Mouse (Mus musculus) embryonic facial prominence, embryonic 15.5 days (tissue): Measurements from ENCODE around the gene Lrrc23. TPM values are rescaled to one million over a fixed set of nuclear protein-coding genes. Genes with fewer than 3 reads are reported as not detected.

Source experiments
- ATAC-seq: fragments of 200-750 bp; cut with Nextera tagmentation; 2 replicates; pipeline ENCODE4 v1.8.0; 2017; ENCODE audit warnings: low read depth, moderate TSS enrichment; ENCODE audit not compliant: insufficient number of reproducible peaks, low FRiP score, low TSS enrichment
- H3K27ac ChIP-seq: fragments of 300-500 bp; sonication (generic); replicated peaks from 2 replicates; pipeline ENCODE4 v1.5.1; 2015; ENCODE audit warnings: mild to moderate bottlenecking, inconsistent platforms
- H3K27me3 ChIP-seq: fragments of 300-500 bp; sonication (generic); 2 replicates; pipeline ENCODE4 v1.6.1; 2015; ENCODE audit warnings: inconsistent platforms
- H3K36me3 ChIP-seq: fragments of 300-500 bp; sonication (generic); 2 replicates; pipeline ENCODE4 v1.6.1; 2015; ENCODE audit warnings: mild to moderate bottlenecking, inconsistent platforms
- H3K4me1 ChIP-seq: fragments of 300-500 bp; sonication (generic); 2 replicates; pipeline ENCODE4 v1.6.1; 2015; ENCODE audit warnings: inconsistent platforms
- H3K4me2 ChIP-seq: fragments of 300-500 bp; sonication (generic); replicated peaks from 2 replicates; pipeline ENCODE4 v1.6.1; 2015; ENCODE audit warnings: mild to moderate bottlenecking, inconsistent platforms
- H3K4me3 ChIP-seq: fragments of 300-500 bp; sonication (generic); replicated peaks from 2 replicates; pipeline ENCODE4 v1.5.1; 2015; ENCODE audit warnings: mild to moderate bottlenecking, inconsistent platforms
- H3K9ac ChIP-seq: fragments of 300-500 bp; sonication (generic); 2 replicates; pipeline ENCODE4 v1.6.1; 2015; ENCODE audit warnings: inconsistent platforms
- H3K9me3 ChIP-seq: fragments of 300-500 bp; sonication (generic); replicated peaks from 2 replicates; pipeline ENCODE4 v1.6.1; 2016; ENCODE audit warnings: inconsistent platforms
- WGBS: fragments of 180-500 bp; shearing (Covaris S2); methylation state at CpG from one replicate; pipeline ENCODE4 v1.1.7; 2015; 5-methylcytosine and 5-hydroxymethylcytosine counted together
- polyA plus RNA-seq: library from polyadenylated mRNA; unstranded; fragments of >200 nt; fragmentation: Nextera tagmentation; extraction: Ambion mirVana; gene quantifications from 2 replicates; pipeline ENCODE4 v1.2.1, GENCODE M21; 2015

Lrrc23 gene
- polyA plus RNA-seq, 1 experiment from 2014 or later = 47.5 TPM

- WGBS = under 1% methylated on average over 29 of the region's 29 CpGs
Measured at GRCm38 (mm10) chr6:124740211-124740887, 39.2 kb downstream of the Lrrc23 start.

GRCm38 (mm10) chr6:124739231-124739796, 40.2 kb downstream of the Lrrc23 start:
- no peaks in the 10 kb centered on the region for H3K9me3 ChIP-seq
- 0 out of 2 replicates have a peak overlapping the region, but pooled peaks have one; percentile 68 for H3K4me3 ChIP-seq
- H3K27me3 ChIP-seq = no peaks in the 10 kb centered on the region
- no peak overlapping the region for H3K9ac ChIP-seq
- peaks cover 30% of the 10 kb centered on the region for H3K4me1 ChIP-seq
- WGBS = 73% methylated on average over 10 of the region's 10 CpGs
- H3K36me3 ChIP-seq = peaks cover 23% of the 10 kb centered on the region
- H3K4me2 ChIP-seq = peak overlapping the region; percentile 68
- ATAC-seq = no peak
- peak overlapping the region; percentile 99 for H3K27ac ChIP-seq

More at GRCm38 (mm10) chr6:124740211-124740887, 39.2 kb downstream of the Lrrc23 start:
- Histone ChIP-seq H3K27ac (peak overlapping the region; percentile 99), H3K4me3 (peak overlapping the region; percentile 68), H3K36me3 (peaks cover 30% of the 10 kb centered on the region), H3K4me1 (peaks cover 40% of the 10 kb centered on the region), H3K27me3 (no peaks in the 10 kb centered on the region), H3K9ac (peak overlapping the region; percentile 83), H3K9me3 (no peaks in the 10 kb centered on the region), H3K4me2 (peak overlapping the region; percentile 68)
- ATAC-seq = peak; percentile 9; the same call in 1 of the 2 replicates

GRCm38 (mm10) chr6:124738511-124739023, 41.0 kb downstream of the Lrrc23 start, which contains the start of gene Ptpn6:
Ptpn6 (minus strand) TSS chr6:124738714.
- WGBS = 29% methylated on average over 15 of the region's 15 CpGs

GRCm38 (mm10) chr6:124737040-124737439, 42.5 kb downstream of the Lrrc23 start:
- no peak overlapping the region for H3K4me3 ChIP-seq
- peaks cover 5% of the 10 kb centered on the region; the same call in 1 of the 2 replicates for H3K36me3 ChIP-seq
- H3K4me1 ChIP-seq = peaks cover 33% of the 10 kb centered on the region
- H3K9me3 ChIP-seq = no peaks in the 10 kb centered on the region
- no peaks in the 10 kb centered on the region for H3K27me3 ChIP-seq
- H3K4me2 ChIP-seq = no peak overlapping the region
- H3K27ac ChIP-seq = no peak overlapping the region
- WGBS = 85% methylated on average over 11 of the region's 11 CpGs
- no peak for ATAC-seq
- H3K9ac ChIP-seq = no peak overlapping the region

More at GRCm38 (mm10) chr6:124738511-124739023, 41.0 kb downstream of the Lrrc23 start, which contains the start of gene Ptpn6:
- Histone ChIP-seq H3K9ac (no peak within 1 kb of the TSS), H3K4me3 (peak within 1 kb of the TSS; percentile 68), H3K27me3 (no peaks in the 10 kb centered on the region), H3K4me2 (peak within 1 kb of the TSS; percentile 68), H3K36me3 (peaks cover 15% of the 10 kb centered on the region), H3K4me1 (peaks cover 30% of the 10 kb centered on the region), H3K9me3 (no peaks in the 10 kb centered on the region), H3K27ac (peak within 1 kb of the TSS; percentile 99)
- ATAC-seq = peak; percentile 48

- Histone ChIP-seq H3K27me3 (no peaks in the 10 kb centered on the region), H3K4me3 (no peak overlapping the region), H3K4me1 (peaks cover 19% of the 10 kb centered on the region), H3K9ac (no peak overlapping the region), H3K27ac (no peak overlapping the region), H3K9me3 (no peaks in the 10 kb centered on the region), H3K4me2 (no peak overlapping the region), H3K36me3 (peaks cover 5% of the 10 kb centered on the region; the same call in 1 of the 2 replicates)
- 86% methylated on average over 3 of the region's 3 CpGs for WGBS
- no peak for ATAC-seq
Measured at GRCm38 (mm10) chr6:124734417-124734816, 45.1 kb downstream of the Lrrc23 start.

DNA sequence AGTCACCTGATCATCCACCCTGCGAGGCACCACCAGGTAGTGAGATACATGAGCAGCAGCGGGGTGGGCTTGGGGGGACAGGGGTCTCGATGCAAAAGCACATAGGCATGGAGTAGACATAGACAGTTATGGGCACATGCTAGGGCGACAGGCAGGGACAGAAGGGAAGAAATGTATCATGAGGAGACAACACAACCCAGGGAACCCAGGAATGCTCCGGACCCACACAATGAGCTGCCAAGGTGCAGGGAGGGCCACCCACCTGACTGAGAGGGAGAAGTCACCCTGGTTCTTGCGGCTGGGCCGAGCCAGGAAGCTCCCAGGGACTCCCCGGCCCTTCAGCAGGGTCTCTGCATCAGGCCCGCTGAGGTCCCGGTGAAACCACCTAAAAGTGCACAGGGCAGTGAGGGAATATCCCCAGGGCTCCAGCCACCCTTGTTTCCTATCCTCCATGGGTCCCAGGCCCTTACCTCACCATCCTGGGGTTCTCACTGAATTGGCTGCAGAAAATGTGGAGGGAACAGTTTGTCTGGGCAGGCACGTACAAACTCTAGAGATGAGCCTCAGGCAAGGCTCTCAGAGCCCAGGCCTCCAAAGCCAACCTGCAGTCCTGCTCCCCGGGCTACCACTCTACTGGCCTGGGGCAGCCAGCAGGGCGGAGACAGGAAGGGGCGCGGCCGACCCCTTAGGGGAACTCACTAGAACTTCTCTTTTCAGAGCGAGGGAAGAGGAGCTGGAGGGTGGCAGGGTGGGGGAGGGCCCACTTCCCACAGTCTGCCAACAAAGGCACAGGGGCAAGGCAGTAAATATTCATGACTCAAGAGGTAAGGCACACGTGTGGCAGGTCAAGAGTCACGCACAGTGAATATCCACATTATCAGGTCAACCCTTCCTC, 46.8 kb downstream of the Lrrc23 start:
- Histone ChIP-seq H3K4me1 (peaks cover 5% of the 10 kb centered on the region; the same call in 1 of the 2 replicates), H3K9ac (no peak overlapping the region), H3K4me3 (no peak overlapping the region), H3K4me2 (no peak overlapping the region), H3K9me3 (no peaks in the 10 kb centered on the region), H3K36me3 (no peaks in the 10 kb centered on the region), H3K27me3 (no peaks in the 10 kb centered on the region), H3K27ac (0 out of 2 replicates have a peak overlapping the region, but pooled peaks have one; percentile 1)
- no peak for ATAC-seq
- WGBS = 45% methylated on average over 19 of the region's 19 CpGs

GRCm38 (mm10) chr6:124731038-124731437, 48.5 kb downstream of the Lrrc23 start:
- 86% methylated on average over 7 of the region's 7 CpGs for WGBS
- Histone ChIP-seq H3K4me2 (no peak overlapping the region), H3K9ac (no peak overlapping the region), H3K9me3 (no peaks in the 10 kb centered on the region), H3K4me1 (peaks cover 5% of the 10 kb centered on the region; the same call in 1 of the 2 replicates), H3K27me3 (no peaks in the 10 kb centered on the region), H3K36me3 (no peaks in the 10 kb centered on the region), H3K4me3 (no peak overlapping the region), H3K27ac (no peak overlapping the region)
- ATAC-seq = no peak

DNA sequence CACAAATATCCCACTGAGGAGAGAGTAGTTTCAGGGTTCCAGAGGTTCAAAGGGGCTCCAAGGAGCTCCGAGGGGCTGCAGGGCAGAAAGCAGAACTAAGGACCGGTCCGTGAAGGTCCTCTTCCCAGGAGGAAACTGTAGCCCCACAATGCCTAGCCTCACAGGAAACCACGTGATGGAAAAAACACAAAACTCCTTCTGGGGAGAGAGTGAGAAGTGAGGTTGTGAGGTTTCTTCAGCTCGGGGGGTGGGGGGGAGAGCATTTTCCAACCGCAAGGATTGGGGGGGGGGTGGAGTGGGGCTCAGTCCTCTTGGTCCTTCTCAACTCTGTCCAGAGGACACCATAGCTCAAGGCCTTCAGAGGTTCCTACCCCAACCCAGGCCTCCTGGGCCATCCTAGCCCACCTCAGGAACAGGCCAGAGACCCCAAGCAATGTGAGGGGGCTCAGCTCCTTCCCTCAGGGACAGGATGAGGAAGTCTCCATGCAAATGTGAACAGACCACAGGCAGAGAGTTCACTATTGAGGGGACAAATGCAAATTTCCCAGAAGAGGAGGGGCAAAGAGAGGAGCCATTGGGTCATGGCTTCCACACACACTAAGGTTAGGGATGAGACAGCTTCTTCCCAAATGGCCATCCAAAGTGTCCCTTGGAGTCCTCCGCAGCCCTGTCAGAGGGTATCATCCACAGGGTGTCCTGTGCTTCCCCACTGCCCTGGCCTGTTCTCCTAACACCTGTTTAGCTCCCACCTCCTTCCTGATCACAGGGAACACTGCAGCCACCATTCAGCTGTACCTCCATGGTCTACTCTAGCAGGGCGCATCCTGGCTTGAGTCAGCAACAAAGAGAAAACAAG, 49.4 kb downstream of the Lrrc23 start:
- WGBS = 79% methylated on average over 8 of the region's 8 CpGs
- H3K27me3 ChIP-seq = no peaks in the 10 kb centered on the region
- H3K4me2 ChIP-seq = no peak overlapping the region
- no peaks in the 10 kb centered on the region for H3K36me3 ChIP-seq
- no peaks in the 10 kb centered on the region for H3K9me3 ChIP-seq
- no peak for ATAC-seq
- H3K9ac ChIP-seq = no peak overlapping the region
- H3K4me3 ChIP-seq = no peak overlapping the region
- no peak overlapping the region for H3K27ac ChIP-seq
- H3K4me1 ChIP-seq = peaks cover 5% of the 10 kb centered on the region; the same call in 1 of the 2 replicates

DNA sequence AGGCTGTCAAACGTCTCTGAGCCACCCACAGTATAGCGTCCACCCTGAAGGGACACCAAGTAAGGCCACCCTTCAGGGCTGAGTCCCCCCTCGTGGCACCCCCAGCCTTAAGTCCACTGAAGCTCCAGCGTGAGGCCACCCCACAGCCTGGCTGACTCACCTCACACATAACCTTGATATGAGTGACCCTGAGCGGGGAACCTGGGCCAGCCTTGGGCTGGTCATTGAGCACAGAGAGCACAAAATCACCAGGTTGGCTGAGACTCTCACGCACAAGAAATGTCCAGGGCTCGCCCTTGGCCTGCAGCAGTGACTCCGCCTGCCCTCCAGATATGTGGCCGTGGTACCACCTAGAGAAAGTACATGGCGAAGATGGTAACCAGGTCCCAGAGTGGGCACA, 50.9 kb downstream of the Lrrc23 start:
- no peak overlapping the region for H3K4me3 ChIP-seq
- H3K36me3 ChIP-seq = no peaks in the 10 kb centered on the region
- H3K9ac ChIP-seq = no peak overlapping the region
- H3K27ac ChIP-seq = no peak overlapping the region
- no peaks in the 10 kb centered on the region for H3K27me3 ChIP-seq
- ATAC-seq = no peak
- H3K4me1 ChIP-seq = peaks cover 5% of the 10 kb centered on the region; the same call in 1 of the 2 replicates
- WGBS = 85% methylated on average over 10 of the region's 10 CpGs
- no peaks in the 10 kb centered on the region for H3K9me3 ChIP-seq
- no peak overlapping the region for H3K4me2 ChIP-seq

GRCm38 (mm10) chr6:124724472-124724871, 55.1 kb downstream of the Lrrc23 start:
- ATAC-seq = no peak

More at GRCm38 (mm10) chr6:124724472-124724871, 55.1 kb downstream of the Lrrc23 start:
- no peak overlapping the region for H3K27ac ChIP-seq
- H3K9ac ChIP-seq = no peak overlapping the region
- no peaks in the 10 kb centered on the region for H3K4me1 ChIP-seq
- H3K36me3 ChIP-seq = no peaks in the 10 kb centered on the region
- H3K4me3 ChIP-seq = no peak overlapping the region
- no peak overlapping the region for H3K4me2 ChIP-seq
- H3K27me3 ChIP-seq = no peaks in the 10 kb centered on the region
- H3K9me3 ChIP-seq = no peaks in the 10 kb centered on the region
- 86% methylated on average over 10 of the region's 10 CpGs for WGBS
